29 mouse cellular contexts compared by ENCODE assay signal in the genomic region with DNA sequence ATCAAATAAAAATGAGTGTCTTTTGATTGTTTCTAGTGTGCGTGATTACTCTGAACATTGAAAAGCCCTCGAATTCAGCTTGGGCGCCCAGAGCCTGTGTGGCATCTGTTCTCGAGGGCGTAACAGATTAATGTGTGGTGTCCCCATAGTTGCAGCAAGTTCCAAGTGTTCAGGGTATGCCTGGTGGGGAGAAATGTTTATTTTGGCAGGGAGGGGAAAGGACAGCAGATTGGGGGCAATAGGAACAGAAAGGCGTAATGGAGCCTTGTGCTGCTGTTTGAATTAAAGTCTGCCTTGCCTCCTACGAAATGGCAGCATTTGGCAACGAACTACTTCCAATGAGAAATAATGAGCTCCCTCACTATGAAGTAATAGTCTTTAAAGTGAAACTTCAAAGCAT.
DNase-seq lines count a peak whose midpoint lies in the region; ATAC-seq lines count a peak whose summit lies in the region.
"Had no signal": no experiment of that assay in that cellular context is flagged by ENCODE, and none has a peak within 500 bp of the region (broad histone marks: within the 10 kb centered on the region; RNA-seq: fewer than 3 reads in every experiment).

No protein-coding gene starts in this region.

- H3K4me3 ChIP-seq in forebrain, embryonic 16.5 days (replicated peaks; ENCODE audit: low read length): no peak overlapping the region
- H3K4me3 ChIP-seq: embryonic facial prominence, embryonic 15.5 days; heart, adult 2 months; heart, embryonic 13.5 days; liver, embryonic 13.5 days; megakaryocyte, embryonic 14.5 days; midbrain, embryonic 15.5 days; neural tube, embryonic 13.5 days had no signal

- no peaks in the 10 kb centered on the region for H3K27me3 ChIP-seq in forebrain, embryonic 16.5 days (replicated peaks; ENCODE audit: control insufficient read depth, insufficient read depth, low read length)
- H3K27me3 ChIP-seq: embryonic facial prominence, embryonic 15.5 days; heart, embryonic 13.5 days; liver, embryonic 13.5 days; megakaryocyte, embryonic 14.5 days; midbrain, embryonic 15.5 days; neural tube, embryonic 13.5 days had no signal

- H3K27ac ChIP-seq in forebrain, embryonic 16.5 days (ENCODE audit: low read length): peak overlapping the region; percentile 20; the same call in 1 of the 2 replicates
- H3K27ac ChIP-seq: embryonic facial prominence, embryonic 15.5 days; heart, adult 2 months; heart, embryonic 13.5 days; liver, embryonic 13.5 days; midbrain, embryonic 15.5 days; neural tube, embryonic 13.5 days had no signal

- no peak overlapping the region for H3K4me2 ChIP-seq in forebrain, embryonic 16.5 days (ENCODE audit: low read length)
- H3K4me2 ChIP-seq: embryonic facial prominence, embryonic 15.5 days; heart, embryonic 13.5 days; liver, embryonic 13.5 days; midbrain, embryonic 15.5 days; neural tube, embryonic 13.5 days had no signal

- peak; percentile 88 for ATAC-seq in forebrain, embryonic 16.5 days
- ATAC-seq: midbrain, embryonic 15.5 days; Patski had no signal

- no peaks in the 10 kb centered on the region for H3K9me3 ChIP-seq in forebrain, embryonic 16.5 days (ENCODE audit: control insufficient read depth, low read length)
- H3K9me3 ChIP-seq: embryonic facial prominence, embryonic 15.5 days; G1E; heart, embryonic 13.5 days; liver, embryonic 13.5 days; megakaryocyte, embryonic 14.5 days; midbrain, embryonic 15.5 days; neural tube, embryonic 13.5 days had no signal

- H3K9ac ChIP-seq in forebrain, embryonic 16.5 days (replicated peaks; ENCODE audit: low read depth, low read length): no peak overlapping the region
- H3K9ac ChIP-seq: embryonic facial prominence, embryonic 15.5 days; heart, embryonic 13.5 days; liver, embryonic 13.5 days; midbrain, embryonic 15.5 days; neural tube, embryonic 13.5 days had no signal

- intact Hi-C loops in left cerebral cortex, postnatal 4 days (cut with DNase I): no loop called here

- peaks cover 9% of the 10 kb centered on the region for H3K4me1 ChIP-seq in forebrain, embryonic 16.5 days (replicated peaks; ENCODE audit: control insufficient read depth, insufficient read depth, low read length)
- H3K4me1 ChIP-seq: embryonic facial prominence, embryonic 15.5 days; heart, embryonic 13.5 days; liver, embryonic 13.5 days; megakaryocyte, embryonic 14.5 days; midbrain, embryonic 15.5 days; neural tube, embryonic 13.5 days had no signal

- 35% methylated on average over 8 of the region's 8 CpGs for WGBS in forebrain, embryonic 16.5 days

- H3K36me3 ChIP-seq in forebrain, embryonic 16.5 days (ENCODE audit: control insufficient read depth, insufficient read depth): no peaks in the 10 kb centered on the region
- H3K36me3 ChIP-seq: embryonic facial prominence, embryonic 15.5 days; G1E; heart, embryonic 13.5 days; liver, embryonic 13.5 days; midbrain, embryonic 15.5 days; neural tube, embryonic 13.5 days had no signal

- DNase-seq in left cerebral cortex, postnatal 4 days: peak; percentile 8
- no peak for DNase-seq in left cerebral cortex, adult 18-20 months (ENCODE audit: low spot score in 2 of 2)
- DNase-seq in layer of hippocampus, adult 9-10 months (ENCODE audit: low spot score): peak; percentile 58
- no peak for DNase-seq in lung, postnatal 25 days (ENCODE audit: low spot score)
- DNase-seq in testis, postnatal 10 days (ENCODE audit: low spot score): no peak
- DNase-seq in frontal cortex, postnatal 36 days (ENCODE audit: low spot score in 2 of 2): no peak
- DNase-seq: adrenal gland, postnatal 36 days; B cell, adult 2 months; cerebellum, adult 11-12 months; gastrocnemius, postnatal 36 days; heart, adult 2 months; heart, postnatal 14 days; kidney, adult 8-10 months; kidney, postnatal 14 days; liver, embryonic 13.5 days; lung, adult 2 months; lung, postnatal 36 days; retina, postnatal 1 day; right cerebral cortex, postnatal 25 days; spleen, adult 18-20 months; thymus, postnatal 36 days had no signal

Comparison
In these comparisons a context has a peak if more than half of its experiments do, and no peak if none do; other contexts are left out.
1. DNase-seq: peak in left cerebral cortex, postnatal 4 days (single experiment) and layer of hippocampus, adult 9-10 months (single experiment); none in left cerebral cortex, adult 18-20 months (0 of 2), lung, postnatal 25 days (single experiment), testis, postnatal 10 days (single experiment) and frontal cortex, postnatal 36 days (0 of 2).